Mouse (Mus musculus) central nervous system, embryonic 18 days (tissue): ENCODE data around the gene Cep170b. TPM values are rescaled to one million over a fixed set of nuclear protein-coding genes. Genes with fewer than 3 reads are reported as not detected.

Experiments
- polyA plus RNA-seq: library from polyadenylated mRNA; depleted of rRNA; stranded (reverse); fragments of >200 nt; gene quantifications from 2 replicates; pipeline ENCODE4 v1.2.3, GENCODE M21; 2012; rRNA removed

Gene Cep170b
- polyA plus RNA-seq, result 56.3 and 64.0 TPM in 2 replicates

DNA sequence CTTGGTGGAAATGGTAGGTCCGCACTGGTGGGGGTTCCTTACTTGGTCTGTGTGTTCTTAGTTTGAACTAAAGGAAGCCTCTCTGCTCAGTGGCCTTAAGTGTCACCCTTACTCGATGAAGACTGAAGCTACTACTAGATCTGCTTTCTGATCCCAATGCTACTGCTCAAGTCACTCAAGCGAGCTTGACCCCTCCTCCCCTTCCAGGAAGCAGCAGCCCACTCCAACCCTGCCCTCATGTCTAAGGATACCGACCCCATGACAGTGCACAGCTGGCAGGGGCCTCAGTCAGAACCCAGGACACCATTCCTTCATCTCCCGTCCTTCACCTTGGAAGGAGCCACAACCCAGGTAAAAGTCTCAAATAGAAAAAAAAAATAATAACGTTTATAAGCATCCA is at the start of gene Cep170b:
Cep170b (plus strand) TSS at position 240 of the 400 bp plus-strand sequence.

DNA sequence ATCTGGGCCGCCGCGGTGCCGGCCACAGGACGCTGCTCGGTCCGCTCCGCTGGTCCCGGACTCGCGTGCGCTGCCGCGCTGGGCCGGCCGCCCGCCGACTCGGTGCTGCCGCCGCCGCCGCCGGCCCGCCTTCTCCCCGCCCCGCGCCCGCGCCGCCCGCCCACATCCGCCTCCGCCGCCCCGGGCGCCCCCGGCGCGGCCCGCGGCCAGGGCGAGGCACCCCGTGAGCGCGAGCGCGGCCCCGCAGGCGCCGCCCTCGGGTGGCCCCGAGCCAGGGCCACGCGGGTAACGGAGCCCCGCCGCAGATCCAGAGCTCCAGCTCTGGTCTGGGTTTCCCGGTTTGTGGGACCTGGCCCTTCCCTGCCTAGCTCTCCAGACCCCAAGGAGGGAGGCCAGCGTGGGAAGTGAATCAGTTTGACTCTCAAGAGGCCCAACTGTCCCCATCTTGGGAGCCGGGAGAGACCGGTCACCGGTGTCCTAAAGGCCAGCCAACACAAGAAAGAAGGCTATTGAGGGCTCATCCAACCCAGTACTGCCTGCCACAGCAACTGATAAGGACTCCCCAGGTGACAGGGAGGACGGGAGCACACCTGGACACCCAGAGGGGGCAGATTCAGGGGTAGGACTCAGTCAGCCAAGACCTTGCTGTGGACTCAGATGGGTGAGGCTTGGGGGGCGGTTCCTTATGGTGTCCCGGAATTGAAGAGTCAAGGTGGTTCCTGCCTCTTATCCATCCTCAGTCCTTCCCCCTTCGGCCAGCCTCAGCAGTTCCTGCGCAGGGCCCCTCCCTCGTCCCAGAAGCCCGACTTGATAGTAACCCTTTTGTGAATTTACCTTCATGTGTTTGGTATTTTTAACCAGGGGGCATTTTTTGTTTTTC is 45.9 kb upstream of the Cep170b start, which contains the start of gene Akt1:
Akt1 (minus strand) TSS at position 753 of the 880 bp plus-strand sequence.

DNA sequence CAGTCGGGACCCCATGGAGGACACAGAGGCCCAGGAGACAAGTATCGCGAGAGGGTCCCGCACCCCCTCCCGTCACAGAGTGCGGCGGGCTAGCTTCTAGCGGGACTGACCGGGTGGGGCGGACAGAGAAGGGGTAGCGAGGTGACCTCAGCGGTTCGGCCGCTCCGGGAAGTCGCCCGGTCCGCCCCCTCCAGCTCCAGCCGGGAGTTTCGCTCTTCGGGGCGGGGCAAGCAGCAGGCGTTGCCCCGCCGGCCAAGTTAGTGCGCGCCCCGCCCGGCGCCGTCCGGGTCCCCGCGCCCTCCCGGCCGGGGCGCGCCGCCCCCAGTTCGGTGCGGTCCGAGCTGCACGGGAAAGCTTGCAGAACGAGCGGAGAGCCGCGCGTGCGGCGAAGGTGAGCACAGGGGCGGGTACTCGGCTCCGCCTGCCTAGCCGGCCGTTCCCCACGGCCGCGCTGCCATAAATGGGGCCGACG is 41.7 kb upstream of the Cep170b start, which contains the start of gene Zbtb42:
Zbtb42 (plus strand) TSS at position 274 of the 472 bp plus-strand sequence.

DNA sequence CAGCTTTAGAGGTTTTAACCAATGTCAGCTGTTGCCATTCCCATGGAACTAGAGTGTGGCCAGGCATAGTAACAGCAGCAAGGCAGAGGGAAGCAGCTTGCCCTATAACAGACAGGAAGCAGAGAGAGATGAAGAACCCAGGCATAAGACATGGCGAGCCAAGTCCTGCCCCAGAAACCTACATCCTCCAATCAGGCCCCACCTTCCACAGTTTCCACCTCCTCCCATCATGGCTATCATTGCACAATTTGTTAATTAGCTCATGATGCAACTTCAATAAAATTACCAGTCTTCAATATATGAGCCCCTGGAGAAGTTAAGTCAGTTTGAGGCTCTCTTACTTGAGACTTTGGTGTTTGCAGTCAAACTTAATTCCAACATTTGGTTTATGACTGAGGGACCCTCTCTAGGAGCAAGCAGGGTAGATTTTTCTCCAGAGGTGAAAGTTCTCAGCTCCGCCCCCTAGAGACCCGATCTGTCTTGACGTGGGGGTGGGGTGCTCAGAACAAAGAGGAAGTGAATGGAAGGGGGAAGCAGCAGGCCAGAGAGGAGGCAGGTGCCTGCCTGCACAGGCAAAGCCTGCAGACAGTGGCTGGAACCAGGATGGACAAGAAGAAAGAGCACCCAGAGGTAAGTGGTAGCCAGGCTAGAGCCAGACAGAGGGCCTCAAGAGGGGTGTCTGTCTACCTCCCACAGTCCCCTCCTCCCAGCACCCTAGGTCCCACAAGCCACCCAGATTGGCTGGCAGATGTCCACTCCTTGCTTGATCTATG is 40.1 kb downstream of the Cep170b start, which contains the start of gene Pld4:
Pld4 (plus strand) TSS at position 502 of the 773 bp plus-strand sequence.

Other genes with a start within 250 kb of the Cep170b start
- 0.04 TPM in 1 of 2 replicates, not detected in the other for gene A530016L24Rik, start 231.0 kb upstream of the Cep170b start, polyA plus RNA-seq
- 75.8 and 77.1 TPM in 2 replicates for gene Tmem179, start 203.7 kb upstream of the Cep170b start, polyA plus RNA-seq
- 9.6 and 12.4 TPM in 2 replicates for gene Inf2, start 131.7 kb upstream of the Cep170b start, polyA plus RNA-seq
- 3.2 and 8.8 TPM in 2 replicates for gene Adssl1, start 100.4 kb upstream of the Cep170b start, polyA plus RNA-seq
- 44.8 and 45.5 TPM in 2 replicates for gene Siva1, start 75.8 kb upstream of the Cep170b start, polyA plus RNA-seq
- gene Akt1, start 45.6 kb upstream of the Cep170b start, polyA plus RNA-seq, result 253 and 274 TPM in 2 replicates
- 0.71 and 0.98 TPM in 2 replicates for gene Zbtb42, start 41.6 kb upstream of the Cep170b start, polyA plus RNA-seq
- 5.6 and 6.2 TPM in 2 replicates for gene Pld4, start 40.2 kb downstream of the Cep170b start, polyA plus RNA-seq
- 6.2 and 8.3 TPM in 2 replicates for gene Ahnak2, start 82.2 kb downstream of the Cep170b start, polyA plus RNA-seq
- gene Clba1, start 88.5 kb downstream of the Cep170b start, polyA plus RNA-seq, result 14.5 and 14.7 TPM in 2 replicates
- gene Cdca4, start 109.0 kb downstream of the Cep170b start, polyA plus RNA-seq, result 28.8 and 28.9 TPM in 2 replicates
- gene Gpr132, start 147.8 kb downstream of the Cep170b start, polyA plus RNA-seq, result 0.08 TPM in 1 of 2 replicates, not detected in the other
- gene Jag2, start 209.3 kb downstream of the Cep170b start, polyA plus RNA-seq, result 59.0 and 68.4 TPM in 2 replicates
- 33.7 and 39.1 TPM in 2 replicates for gene Nudt14, start 221.7 kb downstream of the Cep170b start, polyA plus RNA-seq